Mouse (Mus musculus) c-Kit-positive CD71-positive TER-119-positive erythroid progenitor cells, embryonic 14.5 days (primary cell): ENCODE measurements around the gene Spc25.

Experiments used
- DNase-seq: peaks from one replicate; pipeline ENCODE4 v3.0.0-alpha.2; 2013; ENCODE audit warnings: low spot score

Spc25 gene

DNA sequence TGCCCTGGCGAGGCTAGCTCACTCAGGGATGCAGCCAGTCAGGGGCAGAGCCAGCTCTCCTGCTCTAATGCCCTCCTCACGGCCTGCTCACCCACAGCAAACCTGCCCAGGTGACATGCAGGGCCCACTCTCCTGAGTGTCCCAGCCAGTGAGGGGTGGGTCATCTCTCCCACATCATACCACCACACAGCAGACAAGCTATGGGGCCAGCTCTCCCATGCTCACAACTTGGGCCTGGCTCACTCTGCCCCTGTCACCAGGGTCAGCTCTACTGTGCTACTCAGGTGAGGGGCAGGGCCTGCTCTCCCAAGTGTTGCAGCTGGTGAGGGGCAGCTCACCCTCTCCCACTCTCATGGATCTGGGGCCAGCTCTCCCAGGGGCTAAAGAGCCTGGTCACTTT lies 18.0 kb downstream of the Spc25 start:
- DNase-seq = no peak

DNA sequence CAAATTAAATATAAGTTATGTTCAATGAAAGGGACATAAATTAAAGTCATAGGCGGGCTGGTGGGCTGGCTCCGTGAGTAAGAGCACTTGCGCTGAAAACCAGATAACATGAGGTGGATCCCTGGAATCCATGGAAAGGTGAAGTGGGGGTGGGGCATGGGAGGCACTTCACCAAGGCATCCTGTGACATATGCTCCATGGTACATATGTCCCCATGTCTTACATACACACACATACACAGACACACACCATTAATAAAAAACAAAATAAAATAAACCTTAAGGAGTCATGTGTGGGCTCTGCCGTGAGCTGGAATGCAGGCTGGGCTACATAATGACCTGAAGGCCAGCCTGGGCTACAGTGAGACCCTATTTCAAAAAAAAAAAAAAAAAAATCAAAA lies 26.3 kb downstream of the Spc25 start:
- no peak for DNase-seq

DNA sequence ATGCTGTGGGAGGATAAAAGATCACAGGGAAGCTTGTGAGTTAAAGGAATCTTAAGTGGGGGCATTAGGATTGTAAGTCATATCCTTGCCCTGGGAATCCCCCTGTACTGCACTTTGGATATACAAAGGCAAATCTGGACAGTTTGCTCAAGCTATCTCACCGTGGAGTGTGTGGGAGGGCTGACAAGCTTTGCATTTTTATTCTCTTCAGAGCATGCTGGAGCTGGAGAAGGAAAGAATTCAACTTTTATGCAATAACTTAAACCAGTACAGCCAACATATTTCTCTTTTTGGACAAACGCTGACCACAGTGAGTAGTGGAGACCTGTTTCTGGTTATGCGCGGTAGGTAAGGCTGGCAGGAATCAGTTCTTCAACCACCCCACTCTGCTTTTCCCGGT lies 30.7 kb downstream of the Spc25 start:
- DNase-seq = no peak

DNA sequence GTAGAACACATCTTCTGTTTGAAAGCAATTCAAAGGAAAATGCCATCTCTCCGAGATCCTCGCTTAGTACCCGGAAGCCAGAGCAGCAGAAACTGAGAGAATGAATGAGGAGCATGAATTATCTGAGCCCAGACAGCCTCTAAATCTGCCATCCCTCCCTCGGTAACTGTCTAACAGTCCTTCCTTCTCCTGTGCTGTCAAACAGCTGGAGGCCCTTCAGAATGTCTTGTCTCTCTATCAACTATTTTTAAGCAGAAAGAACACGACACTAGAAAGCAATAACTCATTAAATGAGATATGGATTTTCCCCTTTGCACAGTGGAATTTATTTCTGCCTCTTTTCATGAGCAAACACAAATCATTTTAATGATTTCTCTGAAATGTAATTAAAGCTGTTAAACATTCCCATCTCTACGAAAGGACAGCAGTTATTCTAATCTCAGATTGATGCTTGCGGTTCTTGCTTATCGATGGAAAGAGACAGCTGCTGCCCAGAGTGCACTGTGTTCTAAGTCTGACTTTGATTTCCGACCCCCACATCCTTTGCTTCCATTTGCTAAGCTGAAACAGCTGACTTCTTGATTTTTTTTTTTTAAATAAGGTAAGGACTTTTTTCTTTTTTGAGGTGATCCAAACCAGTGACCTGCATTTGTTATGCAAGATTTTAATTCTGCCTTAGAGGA lies 35.5 kb downstream of the Spc25 start:
- DNase-seq = no peak

GRCm38 (mm10) chr2:69158907-69159306 lies 47.1 kb downstream of the Spc25 start:
- DNase-seq = no peak

- no peak for DNase-seq
Measured at GRCm38 (mm10) chr2:69156283-69156682, 49.7 kb downstream of the Spc25 start.

DNA sequence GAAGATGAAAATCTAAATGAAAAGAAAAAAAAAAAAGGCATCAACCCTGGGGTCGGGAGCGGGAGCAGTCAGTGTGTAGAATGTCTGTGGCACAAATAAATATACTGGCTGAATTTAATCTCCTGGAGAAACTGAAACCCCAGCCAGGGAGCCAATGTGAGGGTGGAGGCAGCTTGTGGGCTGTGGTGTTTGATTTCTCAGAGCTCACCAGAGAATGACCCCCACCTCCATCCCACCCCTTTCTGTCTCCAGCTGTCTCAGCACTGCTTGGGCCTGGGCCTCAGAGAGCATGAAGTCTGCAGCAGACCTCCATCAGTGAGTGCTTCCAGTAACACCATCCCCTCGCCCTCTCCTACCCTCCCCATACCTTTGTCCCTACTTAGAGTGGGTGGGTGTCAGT lies 50.1 kb downstream of the Spc25 start:
- no peak for DNase-seq

- no peak for DNase-seq
Measured at GRCm38 (mm10) chr2:69150841-69151240, 55.2 kb downstream of the Spc25 start.

GRCm38 (mm10) chr2:69149154-69149553 lies 56.8 kb downstream of the Spc25 start:
- no peak for DNase-seq

DNA sequence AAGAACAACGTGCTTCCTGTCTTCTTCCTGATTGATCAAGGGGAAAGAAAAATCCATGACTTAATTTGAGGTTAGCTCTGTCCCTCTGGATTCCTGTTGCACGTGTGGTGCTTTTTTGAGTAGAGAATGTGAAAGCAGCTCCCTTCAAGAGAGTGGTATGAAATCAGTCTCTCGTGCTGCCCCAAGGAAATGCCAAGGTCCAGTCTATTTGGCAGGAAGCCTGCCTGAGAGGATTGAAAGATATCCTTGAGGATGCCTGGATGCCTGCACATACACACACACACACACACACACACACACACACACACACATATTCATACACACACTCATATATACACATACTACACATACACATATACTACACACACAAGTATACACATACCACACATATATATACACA lies 57.3 kb downstream of the Spc25 start:
- no peak for DNase-seq
